Comparison of ENCODE assay signal across 25 mouse cellular contexts in genomic region chr1:161931313-161931712, GRCm38 (mm10). TPM values are rescaled to one million over a fixed set of nuclear protein-coding genes. Genes with fewer than 3 reads are reported as not detected.
A peak's percentile ranks its signal among the peaks of the same experiment; 100 is the strongest.
DNase-seq lines count a peak whose midpoint lies in the region; ATAC-seq lines count a peak whose summit lies in the region.
"Had no signal": no experiment of that assay in that cellular context is flagged by ENCODE, and none has a peak within 500 bp of the region (broad histone marks: within the 10 kb centered on the region; RNA-seq: fewer than 3 reads in every experiment).

No protein-coding gene starts in this region.

- no peak overlapping the region for H3K9ac ChIP-seq in limb, embryonic 13.5 days
- H3K9ac ChIP-seq in midbrain, embryonic 16.5 days (ENCODE audit: low read depth, low read length) = no peak overlapping the region
- H3K9ac ChIP-seq in midbrain, embryonic 11.5 days (ENCODE audit: low read length) = no peak overlapping the region
- H3K9ac ChIP-seq: embryonic facial prominence, embryonic 12.5 days; embryonic facial prominence, embryonic 15.5 days; forebrain, embryonic 12.5 days; forebrain, embryonic 15.5 days; hindbrain, embryonic 12.5 days had no signal

- peak overlapping the region; percentile 31; the same call in 1 of the 2 replicates for H3K4me2 ChIP-seq in limb, embryonic 13.5 days (replicated peaks)
- H3K4me2 ChIP-seq in midbrain, embryonic 16.5 days (ENCODE audit: low read length) = no peak overlapping the region
- H3K4me2 ChIP-seq in midbrain, embryonic 11.5 days = no peak overlapping the region
- H3K4me2 ChIP-seq: embryonic facial prominence, embryonic 12.5 days; embryonic facial prominence, embryonic 15.5 days; forebrain, embryonic 12.5 days; forebrain, embryonic 15.5 days; heart, embryonic 11.5 days; hindbrain, embryonic 12.5 days had no signal

- H3K4me1 ChIP-seq in limb, embryonic 13.5 days = peaks cover 4% of the 10 kb centered on the region; the same call in 1 of the 2 replicates
- no peaks in the 10 kb centered on the region; the same call in 1 of the 2 replicates for H3K4me1 ChIP-seq in limb, embryonic 10.5 days
- no peaks in the 10 kb centered on the region for H3K4me1 ChIP-seq in midbrain, embryonic 16.5 days (ENCODE audit: control insufficient read depth, insufficient read depth, low read length)
- H3K4me1 ChIP-seq in midbrain, embryonic 11.5 days (ENCODE audit: control insufficient read depth, insufficient read depth, low read length) = no peaks in the 10 kb centered on the region
- H3K4me1 ChIP-seq: embryonic facial prominence, embryonic 12.5 days; embryonic facial prominence, embryonic 15.5 days; forebrain, embryonic 12.5 days; forebrain, embryonic 15.5 days; hindbrain, embryonic 12.5 days had no signal

- 69% methylated on average over 4 of the region's 4 CpGs for WGBS in limb, embryonic 13.5 days
- WGBS in limb, embryonic 10.5 days = 81% methylated on average over 4 of the region's 4 CpGs
- WGBS in midbrain, embryonic 16.5 days = 80% methylated on average over 4 of the region's 4 CpGs
- 87% methylated on average over 4 of the region's 4 CpGs for WGBS in midbrain, embryonic 11.5 days

- no peaks in the 10 kb centered on the region for H3K9me3 ChIP-seq in limb, embryonic 13.5 days
- no peaks in the 10 kb centered on the region for H3K9me3 ChIP-seq in limb, embryonic 10.5 days (replicated peaks)
- H3K9me3 ChIP-seq in midbrain, embryonic 16.5 days (replicated peaks; ENCODE audit: control insufficient read depth, low read length, poor library complexity, severe bottlenecking) = no peaks in the 10 kb centered on the region
- no peaks in the 10 kb centered on the region for H3K9me3 ChIP-seq in midbrain, embryonic 11.5 days (ENCODE audit: control insufficient read depth, low read length)
- H3K9me3 ChIP-seq: embryonic facial prominence, embryonic 12.5 days; embryonic facial prominence, embryonic 15.5 days; forebrain, embryonic 12.5 days; forebrain, embryonic 15.5 days; hindbrain, embryonic 12.5 days had no signal

- no peaks in the 10 kb centered on the region for H3K27me3 ChIP-seq in limb, embryonic 13.5 days
- H3K27me3 ChIP-seq in limb, embryonic 10.5 days (ENCODE audit: low read depth, poor library complexity, severe bottlenecking) = no peaks in the 10 kb centered on the region
- no peaks in the 10 kb centered on the region for H3K27me3 ChIP-seq in midbrain, embryonic 16.5 days (ENCODE audit: control insufficient read depth, insufficient read depth, low read depth, low read length)
- H3K27me3 ChIP-seq in midbrain, embryonic 11.5 days (ENCODE audit: control insufficient read depth, insufficient read depth, low read length) = no peaks in the 10 kb centered on the region
- H3K27me3 ChIP-seq: embryonic facial prominence, embryonic 12.5 days; embryonic facial prominence, embryonic 15.5 days; forebrain, embryonic 12.5 days; forebrain, embryonic 15.5 days; hindbrain, embryonic 12.5 days had no signal

- no peak for ATAC-seq in limb, embryonic 13.5 days (ENCODE audit: low FRiP score, low read depth)
- ATAC-seq in midbrain, embryonic 16.5 days = no peak
- ATAC-seq in midbrain, embryonic 11.5 days (ENCODE audit: low FRiP score) = no peak
- ATAC-seq: CD4-positive, CD25-positive, alpha-beta regulatory T cell, adult 4 months; forebrain, embryonic 15.5 days; hindbrain, embryonic 16.5 days had no signal

- no peak overlapping the region for H3K4me3 ChIP-seq in limb, embryonic 13.5 days
- no peak overlapping the region for H3K4me3 ChIP-seq in limb, embryonic 10.5 days
- no peak overlapping the region for H3K4me3 ChIP-seq in midbrain, embryonic 16.5 days (ENCODE audit: low read depth, low read length)
- no peak overlapping the region for H3K4me3 ChIP-seq in midbrain, embryonic 11.5 days (ENCODE audit: low read depth, low read length)
- H3K4me3 ChIP-seq: embryonic facial prominence, embryonic 12.5 days; embryonic facial prominence, embryonic 15.5 days; forebrain, embryonic 12.5 days; forebrain, embryonic 15.5 days; hindbrain, embryonic 12.5 days had no signal

- no peak for DNase-seq in limb, embryonic 10.5 days (ENCODE audit: low spot score)
- peak; percentile 81 for DNase-seq in fat pad, adult 2 months (ENCODE audit: extremely low read depth, low read depth, low spot score)
- DNase-seq in gonadal fat pad, adult 2 months (ENCODE audit: low read depth) = peak; percentile 86
- no peak for DNase-seq in midbrain, embryonic 11.5 days (ENCODE audit: low spot score, missing footprints)
- DNase-seq: adrenal gland, adult 2 months; adrenal gland, postnatal 14 days; cerebellum, adult 11 months; cerebellum, adult 2 months; cerebellum, adult 9-11 months; cerebellum, postnatal 25 days; gastrocnemius, postnatal 10 days; gastrocnemius, postnatal 36 days had no signal

- no peak overlapping the region for H3K27ac ChIP-seq in limb, embryonic 13.5 days
- H3K27ac ChIP-seq in limb, embryonic 10.5 days = no peak overlapping the region
- no peak overlapping the region for H3K27ac ChIP-seq in midbrain, embryonic 16.5 days (ENCODE audit: low read length)
- H3K27ac ChIP-seq in midbrain, embryonic 11.5 days (ENCODE audit: low read depth, low read length) = no peak overlapping the region
- H3K27ac ChIP-seq: embryonic facial prominence, embryonic 12.5 days; embryonic facial prominence, embryonic 15.5 days; forebrain, embryonic 12.5 days; forebrain, embryonic 15.5 days; hindbrain, embryonic 12.5 days had no signal

- H3K36me3 ChIP-seq in limb, embryonic 13.5 days = no peaks in the 10 kb centered on the region
- H3K36me3 ChIP-seq in limb, embryonic 10.5 days = no peaks in the 10 kb centered on the region
- H3K36me3 ChIP-seq in midbrain, embryonic 16.5 days (ENCODE audit: control insufficient read depth, insufficient read depth, low read length) = no peaks in the 10 kb centered on the region
- no peaks in the 10 kb centered on the region for H3K36me3 ChIP-seq in midbrain, embryonic 11.5 days (ENCODE audit: control insufficient read depth, insufficient read depth, low read length)
- H3K36me3 ChIP-seq: embryonic facial prominence, embryonic 12.5 days; embryonic facial prominence, embryonic 15.5 days; forebrain, embryonic 12.5 days; forebrain, embryonic 15.5 days; hindbrain, embryonic 12.5 days had no signal

RNA-seq across cellular contexts. Expression of gene Pigc, which starts 37.7 kb away (rescaled TPM):
- polyA plus RNA-seq in limb, embryonic 13.5 days (2015; fragmentation: Nextera tagmentation; extraction: Ambion mirVana) = 53.9 and 57.3 TPM in 2 replicates
- polyA plus RNA-seq in limb, embryonic 10.5 days (2016; fragmentation: Nextera tagmentation; extraction: Ambion mirVana) = 31.4 and 39.9 TPM in 2 replicates
- 23.7 and 28.0 TPM in 2 replicates for polyA plus RNA-seq in gonadal fat pad, adult 2 months (2012; rRNA removed)
- polyA plus RNA-seq in midbrain, embryonic 16.5 days (2015; fragmentation: Nextera tagmentation; extraction: Ambion mirVana) = 34.0 and 34.7 TPM in 2 replicates
- polyA plus RNA-seq in midbrain, embryonic 11.5 days (2014; fragmentation: Nextera tagmentation; extraction: Ambion mirVana) = 33.3 and 35.7 TPM in 2 replicates

RNA-seq across cellular contexts. Expression of gene 4930558K02Rik, which starts 48.1 kb away (rescaled TPM):
- 0.26 TPM in 1 of 2 replicates, not detected in the other for polyA plus RNA-seq in limb, embryonic 13.5 days (2015; fragmentation: Nextera tagmentation; extraction: Ambion mirVana)
- polyA plus RNA-seq in limb, embryonic 10.5 days (2016; fragmentation: Nextera tagmentation; extraction: Ambion mirVana) = not detected in 2 replicates
- polyA plus RNA-seq in gonadal fat pad, adult 2 months (2012; rRNA removed) = not detected in 2 replicates
- 0.19 TPM in 1 of 2 replicates, not detected in the other for polyA plus RNA-seq in midbrain, embryonic 16.5 days (2015; fragmentation: Nextera tagmentation; extraction: Ambion mirVana)
- polyA plus RNA-seq in midbrain, embryonic 11.5 days (2014; fragmentation: Nextera tagmentation; extraction: Ambion mirVana) = not detected in 2 replicates
- polyA plus RNA-seq: adrenal gland, adult 2 months; C2C12; CD4-positive, CD25-positive, alpha-beta regulatory T cell, adult 4 months; cerebellum, adult 2 months; embryonic facial prominence, embryonic 12.5 days; embryonic facial prominence, embryonic 15.5 days; forebrain, embryonic 12.5 days; heart, embryonic 11.5 days; heart, embryonic 14.5 days; heart, postnatal 0 days; hindbrain, embryonic 12.5 days had no signal

RNA-seq across cellular contexts. Expression of gene Suco, which starts 54.8 kb away (rescaled TPM):
- 29.3 and 40.2 TPM in 2 replicates for polyA plus RNA-seq in limb, embryonic 13.5 days (2015; fragmentation: Nextera tagmentation; extraction: Ambion mirVana)
- polyA plus RNA-seq in limb, embryonic 10.5 days (2016; fragmentation: Nextera tagmentation; extraction: Ambion mirVana) = 25.6 and 30.3 TPM in 2 replicates
- polyA plus RNA-seq in gonadal fat pad, adult 2 months (2012; rRNA removed) = 11.0 and 16.2 TPM in 2 replicates
- polyA plus RNA-seq in midbrain, embryonic 16.5 days (2015; fragmentation: Nextera tagmentation; extraction: Ambion mirVana) = 20.9 and 22.6 TPM in 2 replicates
- polyA plus RNA-seq in midbrain, embryonic 11.5 days (2014; fragmentation: Nextera tagmentation; extraction: Ambion mirVana) = 27.1 and 31.0 TPM in 2 replicates

Comparison
In these comparisons a context has a peak if more than half of its experiments do, and no peak if none do; other contexts are left out.
1. DNase-seq: peak in fat pad, adult 2 months (single experiment) and gonadal fat pad, adult 2 months (single experiment); none in limb, embryonic 10.5 days (single experiment) and midbrain, embryonic 11.5 days (single experiment).